Mouse (Mus musculus) limb, embryonic 11.5 days (tissue): ENCODE measurements around the gene Abca14. TPM values are rescaled to one million over a fixed set of nuclear protein-coding genes. Genes with fewer than 3 reads are reported as not detected.

Experiments
- ATAC-seq: fragments of 200-750 bp; cut with Nextera tagmentation; 2 replicates; pipeline ENCODE4 v1.8.0; 2017; ENCODE audit warnings: low read depth; ENCODE audit not compliant: insufficient number of reproducible peaks, low FRiP score, low TSS enrichment
- DNase-seq: peaks from one replicate; pipeline ENCODE4 v3.0.0-alpha.2; 2015; ENCODE audit warnings: low spot score
- H3K27ac ChIP-seq: fragments of 300-500 bp; sonication (generic); replicated peaks from 2 replicates; pipeline ENCODE4 v1.5.1; 2014; ENCODE audit warnings: low read depth, mild to moderate bottlenecking, low read length
- H3K27me3 ChIP-seq: fragments of 300-500 bp; sonication (generic); 2 replicates; pipeline ENCODE4 v1.6.1; 2014; ENCODE audit warnings: mild to moderate bottlenecking, low read length, mixed read lengths; ENCODE audit not compliant: control insufficient read depth, insufficient read depth
- H3K36me3 ChIP-seq: fragments of 300-500 bp; sonication (generic); 2 replicates; pipeline ENCODE4 v1.6.1; 2014; ENCODE audit warnings: mild to moderate bottlenecking, low read length, moderate library complexity, mixed read lengths; ENCODE audit not compliant: control insufficient read depth, insufficient read depth
- H3K4me1 ChIP-seq: fragments of 300-500 bp; sonication (generic); 2 replicates; pipeline ENCODE4 v1.6.1; 2014; ENCODE audit warnings: low read length, mixed read lengths; ENCODE audit not compliant: control insufficient read depth, insufficient read depth
- H3K4me2 ChIP-seq: fragments of 300-500 bp; sonication (generic); 2 replicates; pipeline ENCODE4 v1.6.1; 2014; ENCODE audit warnings: low read depth, mild to moderate bottlenecking, moderate library complexity; ENCODE audit not compliant: severe bottlenecking
- H3K4me3 ChIP-seq: fragments of 300-500 bp; sonication (generic); 2 replicates; pipeline ENCODE4 v1.5.1; 2014; ENCODE audit warnings: low read depth, low read length
- H3K9ac ChIP-seq: fragments of 300-500 bp; sonication (generic); 2 replicates; pipeline ENCODE4 v1.6.1; 2014; ENCODE audit warnings: mild to moderate bottlenecking, low read length
- H3K9me3 ChIP-seq: fragments of 300-500 bp; sonication (generic); 2 replicates; pipeline ENCODE4 v1.6.1; 2016; ENCODE audit warnings: low read length; ENCODE audit not compliant: control insufficient read depth
- WGBS: fragments of 180-500 bp; shearing (Covaris S2); extraction: QIAGEN DNeasy Blood & Tissue Kit; methylation state at CpG from one replicate; pipeline ENCODE4 v1.1.7; 2014; 5-methylcytosine and 5-hydroxymethylcytosine counted together
- polyA plus RNA-seq: library from polyadenylated mRNA; unstranded; fragments of >200 nt; fragmentation: Nextera tagmentation; extraction: Ambion mirVana; gene quantifications from 2 replicates; pipeline ENCODE4 v1.2.1, GENCODE M21; 2014

Gene Abca14
- polyA plus RNA-seq, 1 experiment from 2014 or later: not detected

DNA sequence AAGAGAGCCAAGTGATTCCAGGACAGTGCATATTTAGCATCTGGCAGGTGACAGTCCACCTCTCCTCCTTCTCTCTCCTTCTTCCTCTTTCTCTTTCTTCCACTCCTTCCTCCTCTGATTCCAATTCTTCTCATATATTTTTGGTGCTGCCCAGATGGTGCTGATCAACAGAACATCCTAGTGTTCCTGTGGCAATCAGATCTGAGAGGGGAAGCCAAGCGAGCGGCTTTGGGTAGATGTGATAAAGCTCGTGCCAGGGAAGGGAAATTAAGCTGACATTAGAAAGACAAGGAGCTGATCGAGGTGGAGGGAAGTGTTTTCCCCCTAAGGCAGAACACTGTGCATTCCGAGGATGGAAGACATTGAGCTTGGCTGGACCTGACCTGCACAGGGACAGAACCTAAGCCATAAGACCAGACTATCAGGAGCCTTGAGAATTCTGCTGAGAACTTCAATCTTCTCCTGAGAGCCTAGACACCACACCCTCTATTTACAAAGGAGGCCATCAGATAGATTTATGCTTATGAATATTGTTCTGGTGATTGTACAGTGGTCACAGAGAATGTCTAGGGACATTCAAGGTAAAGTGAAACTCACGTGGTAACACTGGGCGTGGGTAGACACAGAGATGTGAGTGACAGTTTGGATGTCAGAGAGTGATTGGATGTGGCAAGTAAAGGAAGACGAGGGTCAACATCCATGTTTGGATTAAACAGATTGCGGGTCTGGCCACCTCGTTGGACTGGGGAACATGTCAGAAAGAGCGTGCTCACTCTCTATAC lies 28.8 kb upstream of the Abca14 start:
- ATAC-seq: no peak
- WGBS: 84% methylated on average over 11 of the region's 11 CpGs

DNA sequence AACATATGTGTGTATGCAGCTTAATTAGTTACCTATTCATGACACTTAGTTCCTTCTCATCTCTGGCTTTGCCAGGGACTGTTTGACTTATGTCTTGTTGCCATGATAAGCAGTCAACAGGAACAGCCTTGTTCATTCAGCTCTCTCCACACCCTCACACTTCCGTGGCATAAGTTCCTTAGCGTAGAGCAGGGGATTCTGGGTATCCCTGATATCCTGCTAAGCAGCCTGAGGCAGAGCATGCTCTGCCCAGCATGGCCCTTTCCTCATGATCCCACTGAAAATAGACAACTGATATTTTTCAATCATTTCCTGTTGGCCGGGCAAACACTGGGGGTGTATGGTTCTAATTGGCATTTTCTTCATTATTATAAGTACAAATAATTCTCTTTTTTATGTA lies 26.1 kb upstream of the Abca14 start:
- ATAC-seq (no peak), DNase-seq (no peak)
- no peak overlapping the region for H3K4me2 ChIP-seq
- H3K4me1 ChIP-seq: no peaks in the 10 kb centered on the region
- H3K9ac ChIP-seq: no peak overlapping the region
- no peak overlapping the region for H3K4me3 ChIP-seq
- no peaks in the 10 kb centered on the region for H3K9me3 ChIP-seq
- H3K27me3 ChIP-seq: no peaks in the 10 kb centered on the region
- H3K27ac ChIP-seq: no peak overlapping the region
- WGBS: 90% methylated on average over 3 of the region's 3 CpGs
- no peaks in the 10 kb centered on the region for H3K36me3 ChIP-seq

More for the DNA sequence above, 28.8 kb upstream of the Abca14 start:
- DNase-seq: no peak
- H3K9me3 ChIP-seq: no peaks in the 10 kb centered on the region
- H3K27me3 ChIP-seq: no peaks in the 10 kb centered on the region
- H3K4me3 ChIP-seq: no peak overlapping the region
- H3K4me1 ChIP-seq: no peaks in the 10 kb centered on the region
- no peak overlapping the region for H3K27ac ChIP-seq
- H3K4me2 ChIP-seq: no peak overlapping the region
- no peaks in the 10 kb centered on the region for H3K36me3 ChIP-seq
- no peak overlapping the region for H3K9ac ChIP-seq

DNA sequence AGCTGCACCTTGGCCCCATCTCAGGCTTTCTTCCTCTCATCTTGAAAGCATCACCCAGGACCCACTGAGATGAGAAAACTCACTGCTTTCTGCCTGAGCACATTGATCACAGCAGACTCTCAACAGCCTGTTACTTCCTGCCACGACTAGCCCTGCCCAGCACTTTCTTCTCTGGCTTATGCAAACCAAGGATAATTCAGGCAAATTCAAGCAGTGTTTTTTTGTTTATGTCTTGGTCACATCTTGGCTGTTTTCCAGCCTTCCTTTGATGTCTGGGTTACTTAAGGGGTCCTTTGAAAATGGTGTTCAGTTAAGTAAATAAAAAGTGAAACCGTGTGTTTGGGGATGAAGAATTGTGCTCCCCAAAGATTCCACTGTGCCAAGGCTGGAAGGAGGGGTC lies 24.8 kb upstream of the Abca14 start:
- no peaks in the 10 kb centered on the region for H3K27me3 ChIP-seq
- ATAC-seq: no peak
- H3K4me1 ChIP-seq: no peaks in the 10 kb centered on the region
- 3% methylated on average over 2 of the region's 2 CpGs for WGBS
- no peak overlapping the region for H3K9ac ChIP-seq
- no peak overlapping the region for H3K27ac ChIP-seq
- no peaks in the 10 kb centered on the region for H3K36me3 ChIP-seq
- no peak for DNase-seq
- no peak overlapping the region for H3K4me2 ChIP-seq
- no peaks in the 10 kb centered on the region for H3K9me3 ChIP-seq
- H3K4me3 ChIP-seq: no peak overlapping the region

DNA sequence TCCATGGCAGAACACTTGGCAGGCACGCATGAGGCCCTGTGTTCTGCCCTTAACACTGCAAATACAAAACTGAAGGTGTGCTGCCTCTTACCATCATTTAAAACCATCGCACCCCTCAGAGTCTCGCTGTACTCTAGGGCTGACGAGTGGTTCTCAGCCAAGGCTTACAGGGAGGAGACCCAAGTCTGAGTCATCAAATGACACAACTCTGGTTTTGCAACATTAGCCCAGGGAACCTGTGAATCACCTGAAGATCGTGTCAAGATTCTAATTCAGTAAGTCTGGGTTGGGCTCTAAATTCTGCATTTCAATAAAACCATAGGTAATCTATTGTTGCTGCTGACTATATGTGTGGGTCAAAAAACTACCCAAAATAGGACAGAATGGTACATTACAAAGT lies 23.2 kb upstream of the Abca14 start:
- H3K4me1 ChIP-seq: no peaks in the 10 kb centered on the region
- ATAC-seq: no peak
- no peak overlapping the region for H3K27ac ChIP-seq
- H3K36me3 ChIP-seq: no peaks in the 10 kb centered on the region
- H3K9ac ChIP-seq: no peak overlapping the region
- DNase-seq: no peak
- no peak overlapping the region for H3K4me2 ChIP-seq
- H3K4me3 ChIP-seq: no peak overlapping the region
- H3K9me3 ChIP-seq: no peaks in the 10 kb centered on the region
- WGBS: 81% methylated on average over 5 of the region's 5 CpGs
- no peaks in the 10 kb centered on the region for H3K27me3 ChIP-seq

- no peak for DNase-seq
- 93% methylated on average over 4 of the region's 4 CpGs for WGBS
Observed at GRCm38 (mm10) chr7:120181401-120182230, 22.1 kb upstream of the Abca14 start.

DNA sequence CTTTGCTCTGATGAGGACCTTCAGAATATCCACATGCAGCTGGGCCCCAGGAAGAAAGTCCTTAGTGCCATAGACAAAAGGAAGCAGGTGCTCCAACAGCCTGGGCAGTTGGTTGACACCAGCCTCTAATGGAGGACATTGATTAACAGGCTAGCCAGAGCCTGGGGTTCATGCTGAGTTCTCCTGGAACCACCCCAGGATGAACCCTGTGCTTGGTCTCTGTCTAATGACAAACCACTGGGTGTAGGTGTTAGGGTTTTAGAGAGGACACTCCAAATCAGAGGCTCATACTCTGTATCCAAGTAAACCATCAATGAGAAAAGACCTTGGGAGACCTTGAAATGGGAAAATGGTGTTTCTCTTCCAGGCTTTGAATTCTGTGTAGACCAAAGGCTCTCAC lies 20.9 kb upstream of the Abca14 start:
- DNase-seq: no peak
- Histone ChIP-seq H3K4me3 (no peak overlapping the region), H3K36me3 (no peaks in the 10 kb centered on the region), H3K4me2 (no peak overlapping the region), H3K27ac (no peak overlapping the region), H3K9ac (no peak overlapping the region), H3K4me1 (no peaks in the 10 kb centered on the region), H3K9me3 (no peaks in the 10 kb centered on the region), H3K27me3 (no peaks in the 10 kb centered on the region)
- no peak for ATAC-seq

More at GRCm38 (mm10) chr7:120181401-120182230, 22.1 kb upstream of the Abca14 start:
- no peak overlapping the region for H3K4me3 ChIP-seq
- ATAC-seq: no peak
- H3K27me3 ChIP-seq: no peaks in the 10 kb centered on the region
- no peaks in the 10 kb centered on the region for H3K9me3 ChIP-seq
- H3K4me2 ChIP-seq: no peak overlapping the region
- no peaks in the 10 kb centered on the region for H3K36me3 ChIP-seq
- no peak overlapping the region for H3K9ac ChIP-seq
- H3K27ac ChIP-seq: no peak overlapping the region
- H3K4me1 ChIP-seq: no peaks in the 10 kb centered on the region

DNA sequence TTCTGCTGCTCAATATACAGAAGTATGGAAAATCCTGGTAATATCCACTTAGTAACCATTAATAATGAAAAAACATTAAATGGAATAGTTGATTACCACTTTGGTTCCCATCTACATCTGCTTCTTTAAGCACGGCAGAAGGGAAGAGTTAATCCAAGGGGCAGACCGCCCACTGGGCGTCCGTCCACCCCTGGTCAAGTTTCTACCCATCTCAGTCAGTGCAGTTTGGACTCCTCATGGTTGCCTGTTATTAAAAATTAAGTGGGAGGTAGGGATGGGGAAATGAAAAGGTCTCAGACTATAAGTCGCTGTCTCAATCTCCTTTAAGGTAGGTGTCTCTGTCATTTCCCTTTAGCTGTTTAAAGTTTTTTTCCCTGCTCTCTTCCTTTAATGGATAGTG lies 14.8 kb upstream of the Abca14 start:
- Histone ChIP-seq H3K4me2 (no peak overlapping the region), H3K4me3 (no peak overlapping the region), H3K9ac (no peak overlapping the region), H3K4me1 (no peaks in the 10 kb centered on the region), H3K27me3 (no peaks in the 10 kb centered on the region), H3K36me3 (no peaks in the 10 kb centered on the region), H3K9me3 (no peaks in the 10 kb centered on the region), H3K27ac (no peak overlapping the region)
- 87% methylated on average over 5 of the region's 5 CpGs for WGBS
- no peak for ATAC-seq
- no peak for DNase-seq

GRCm38 (mm10) chr7:120189369-120190149 lies 14.2 kb upstream of the Abca14 start:
- WGBS: 85% methylated on average over 8 of the region's 8 CpGs
- Histone ChIP-seq H3K27ac (no peak overlapping the region), H3K4me3 (no peak overlapping the region), H3K4me2 (no peak overlapping the region), H3K27me3 (no peaks in the 10 kb centered on the region), H3K36me3 (no peaks in the 10 kb centered on the region), H3K4me1 (no peaks in the 10 kb centered on the region), H3K9ac (no peak overlapping the region), H3K9me3 (no peaks in the 10 kb centered on the region)
- DNase-seq: no peak
- ATAC-seq: no peak
